ENCODE assay signal across 17 mouse cellular contexts in genomic region chr11:64309881-64310280, GRCm38 (mm10).
A peak's percentile ranks its signal among the peaks of the same experiment; 100 is the strongest.
DNase-seq lines count a peak whose midpoint lies in the region; ATAC-seq and TF ChIP-seq lines count a peak whose summit lies in the region.
"Had no signal": no experiment of that assay in that cellular context is flagged by ENCODE, and none has a peak within 500 bp of the region (broad histone marks: within the 10 kb centered on the region; RNA-seq: fewer than 3 reads in every experiment).

No protein-coding gene starts in this region.

- DNase-seq in adrenal gland, adult (ENCODE audit: inconsistent age in 2 of 2, low spot score in 1 of 2): peak; percentile 34 to 72
- DNase-seq in adrenal gland, adult 18-20 months (ENCODE audit: low spot score in 2 of 2): no peak
- DNase-seq in lung, adult 18-20 months: peak; percentile 8 to 20
- DNase-seq in lung, adult 2 months: no peak
- DNase-seq in lung, postnatal 0 days (ENCODE audit: low spot score): peak; percentile 35
- no peak for DNase-seq in thymus, postnatal 10 days (ENCODE audit: low spot score in 2 of 2)
- no peak for DNase-seq in forebrain, postnatal 0 days
- DNase-seq in frontal cortex, postnatal 10 days (ENCODE audit: low spot score in 2 of 2): no peak
- DNase-seq: gastrocnemius, adult 2 months; kidney, postnatal 4 days; spleen, adult 18-20 months; thymus, adult 2 months had no signal

- H3K9ac ChIP-seq in lung, postnatal 0 days (replicated peaks; ENCODE audit: low read depth): no peak overlapping the region
- no peak overlapping the region for H3K9ac ChIP-seq in forebrain, postnatal 0 days
- H3K9ac ChIP-seq: embryonic facial prominence, embryonic 12.5 days; forebrain, embryonic 15.5 days; heart, embryonic 13.5 days; limb, embryonic 15.5 days had no signal

- no peaks in the 10 kb centered on the region for H3K27me3 ChIP-seq in lung, postnatal 0 days (replicated peaks; ENCODE audit: insufficient read depth, low read length)
- no peaks in the 10 kb centered on the region for H3K27me3 ChIP-seq in forebrain, postnatal 0 days (ENCODE audit: insufficient read depth, low read length)
- H3K27me3 ChIP-seq: embryonic facial prominence, embryonic 12.5 days; forebrain, embryonic 15.5 days; heart, embryonic 13.5 days; limb, embryonic 15.5 days had no signal

- no peaks in the 10 kb centered on the region for H3K9me3 ChIP-seq in lung, postnatal 0 days (ENCODE audit: low read length)
- H3K9me3 ChIP-seq in forebrain, postnatal 0 days (ENCODE audit: low read length): no peaks in the 10 kb centered on the region
- H3K9me3 ChIP-seq: embryonic facial prominence, embryonic 12.5 days; forebrain, embryonic 15.5 days; heart, embryonic 13.5 days; limb, embryonic 15.5 days had no signal

- peak; percentile 83 for ATAC-seq in lung, postnatal 0 days
- no peak for ATAC-seq in forebrain, postnatal 0 days
- ATAC-seq: forebrain, embryonic 15.5 days; inflammation-experienced regulatory T-cells, adult 6 months had no signal

- no peaks in the 10 kb centered on the region; the same call in 1 of the 2 replicates for H3K4me1 ChIP-seq in lung, adult 2 months (ENCODE audit: control insufficient read depth, insufficient read depth, low read length)
- H3K4me1 ChIP-seq in lung, postnatal 0 days (ENCODE audit: insufficient read depth, low read depth, low read length): no peaks in the 10 kb centered on the region
- H3K4me1 ChIP-seq in forebrain, postnatal 0 days (ENCODE audit: insufficient read depth): no peaks in the 10 kb centered on the region
- H3K4me1 ChIP-seq: embryonic facial prominence, embryonic 12.5 days; forebrain, embryonic 15.5 days; heart, embryonic 13.5 days had no signal

- H3K36me3 ChIP-seq in lung, postnatal 0 days (ENCODE audit: insufficient read depth, low read length): no peaks in the 10 kb centered on the region
- no peaks in the 10 kb centered on the region for H3K36me3 ChIP-seq in forebrain, postnatal 0 days (ENCODE audit: insufficient read depth)
- H3K36me3 ChIP-seq: embryonic facial prominence, embryonic 12.5 days; forebrain, embryonic 15.5 days; heart, embryonic 13.5 days; limb, embryonic 15.5 days had no signal

- TF ChIP-seq EP300 in lung, postnatal 0 days (IDR thresholded peaks at IDR 0.05): no peak

- no peak overlapping the region for H3K4me2 ChIP-seq in lung, postnatal 0 days (replicated peaks; ENCODE audit: low read depth, low read length)
- H3K4me2 ChIP-seq in forebrain, postnatal 0 days (ENCODE audit: low read depth): no peak overlapping the region
- H3K4me2 ChIP-seq: embryonic facial prominence, embryonic 12.5 days; forebrain, embryonic 15.5 days; heart, embryonic 13.5 days; limb, embryonic 15.5 days had no signal

- no peak for TF ChIP-seq CTCF in lung, adult 2 months (IDR thresholded peaks at IDR 0.05; ENCODE audit: insufficient read depth, low read length)
- TF ChIP-seq CTCF in lung, postnatal 0 days (IDR thresholded peaks at IDR 0.05): no peak
- TF ChIP-seq CTCF in forebrain, postnatal 0 days (IDR thresholded peaks at IDR 0.05; ENCODE audit: low read depth): no peak

- H3K4me3 ChIP-seq in lung, adult 2 months (replicated peaks; ENCODE audit: extremely low read depth, low read depth, low read length): no peak overlapping the region
- H3K4me3 ChIP-seq in lung, postnatal 0 days (ENCODE audit: low read depth, low read length): no peak overlapping the region
- H3K4me3 ChIP-seq in forebrain, postnatal 0 days (ENCODE audit: low read depth, low read length): no peak overlapping the region
- H3K4me3 ChIP-seq: embryonic facial prominence, embryonic 12.5 days; forebrain, embryonic 15.5 days; gastrocnemius, adult 2 months; heart, embryonic 13.5 days; limb, embryonic 15.5 days had no signal

- TF ChIP-seq POLR2A in lung, adult 2 months (IDR thresholded peaks at IDR 0.05; ENCODE audit: borderline replicate concordance, extremely low read depth, low read depth, low read length): no peak

- H3K27ac ChIP-seq in lung, postnatal 0 days (ENCODE audit: low read length): no peak overlapping the region
- H3K27ac ChIP-seq in forebrain, postnatal 0 days (ENCODE audit: low read depth, low read length): no peak overlapping the region
- H3K27ac ChIP-seq: embryonic facial prominence, embryonic 12.5 days; forebrain, embryonic 15.5 days; gastrocnemius, adult 2 months; heart, embryonic 13.5 days; limb, embryonic 15.5 days had no signal

Comparison
In these comparisons a context has a peak if more than half of its experiments do, and no peak if none do; other contexts are left out.
1. DNase-seq: peak in adrenal gland, adult (2 of 2), lung, adult 18-20 months (2 of 2) and lung, postnatal 0 days (single experiment); none in adrenal gland, adult 18-20 months (0 of 2), lung, adult 2 months (single experiment), thymus, postnatal 10 days (0 of 2), forebrain, postnatal 0 days (single experiment) and frontal cortex, postnatal 10 days (0 of 2).